Mouse (Mus musculus) liver, postnatal 0 days (tissue): Measurements from ENCODE around the gene Gpr146. TPM values are rescaled to one million over a fixed set of nuclear protein-coding genes. Genes with fewer than 3 reads are reported as not detected.
A peak's percentile ranks its signal among the peaks of the same experiment; 100 is the strongest.

ENCODE experiments used
- ATAC-seq: fragments of 200-750 bp; cut with Nextera tagmentation; 2 replicates; pipeline ENCODE4 v1.8.0; 2017; ENCODE audit warnings: mild to moderate bottlenecking, moderate library complexity
- DNase-seq: peaks from one replicate; pipeline ENCODE4 v3.0.0-alpha.2; 2016
- H3K27ac ChIP-seq: fragments of 300-500 bp; sonication (generic); 2 replicates; pipeline ENCODE4 v1.5.1; 2014; ENCODE audit warnings: antibody characterized with exemption, moderate library complexity, mild to moderate bottlenecking, low read depth
- H3K27me3 ChIP-seq: fragments of 300-500 bp; sonication (generic); 2 replicates; pipeline ENCODE4 v1.6.1; 2014; ENCODE audit warnings: low read length, control low read depth, mixed read lengths; ENCODE audit not compliant: insufficient read depth
- H3K36me3 ChIP-seq: fragments of 300-500 bp; sonication (generic); replicated peaks from 2 replicates; pipeline ENCODE4 v1.6.1; 2014; ENCODE audit warnings: mild to moderate bottlenecking, control low read depth, low read length, moderate library complexity, mixed read lengths; ENCODE audit not compliant: insufficient read depth
- H3K4me1 ChIP-seq: fragments of 300-500 bp; sonication (generic); 2 replicates; pipeline ENCODE4 v1.6.1; 2014; ENCODE audit warnings: antibody characterized with exemption, mild to moderate bottlenecking, control low read depth; ENCODE audit not compliant: insufficient read depth
- H3K4me2 ChIP-seq: fragments of 300-500 bp; sonication (generic); 2 replicates; pipeline ENCODE4 v1.6.1; 2014; ENCODE audit warnings: low read depth, mild to moderate bottlenecking, low read length, moderate library complexity, mixed read lengths
- H3K4me3 ChIP-seq: fragments of 300-500 bp; sonication (generic); 2 replicates; pipeline ENCODE4 v1.5.1; 2014; ENCODE audit warnings: low read depth, low read length
- H3K9ac ChIP-seq: fragments of 300-500 bp; sonication (generic); replicated peaks from 2 replicates; pipeline ENCODE4 v1.6.1; 2014; ENCODE audit warnings: mild to moderate bottlenecking, moderate library complexity
- H3K9me3 ChIP-seq: fragments of 300-500 bp; sonication (generic); 2 replicates; pipeline ENCODE4 v1.6.1; 2016; ENCODE audit warnings: mild to moderate bottlenecking, control low read depth, low read length, mixed read lengths
- CTCF ChIP-seq: sonication (generic); IDR thresholded peaks from 2 replicates; pipeline ENCODE4 v1.5.1; 2016; ENCODE audit warnings: antibody characterized with exemption, low read depth
- EP300 ChIP-seq: IDR thresholded peaks from 2 replicates; pipeline ENCODE4 v1.6.1; 2016; ENCODE audit warnings: antibody characterized with exemption, low read depth, mild to moderate bottlenecking
- WGBS: fragments of 180-500 bp; shearing (Covaris S2); extraction: QIAGEN DNeasy Blood & Tissue Kit; methylation state at CpG from one replicate; pipeline ENCODE4 v1.1.7; 2014; ENCODE audit not compliant: insufficient replicate concordance; 5-methylcytosine and 5-hydroxymethylcytosine counted together
- microRNA counts: library from miRNA; unstranded; fragments of <30 nt; microRNA quantifications from one replicate; lab custom pipeline; 2015
- microRNA-seq: library from miRNA; unstranded; fragments of <30 nt; microRNA quantifications from one replicate; pipeline ENCODE4, GENCODE M21; 2016
- polyA plus RNA-seq: library from polyadenylated mRNA; unstranded; fragments of >200 nt; fragmentation: Nextera tagmentation; extraction: Ambion mirVana; gene quantifications from 2 replicates; pipeline ENCODE4 v1.2.1, GENCODE M21; 2015

Gpr146 gene
- polyA plus RNA-seq, 1 experiment from 2014 or later, result 14.7 TPM

- TF ChIP-seq CTCF (peak; percentile 30), EP300 (no peak)
- H3K9ac ChIP-seq, result no peak overlapping the region
- no peak for DNase-seq
These were observed 67.8 kb downstream of the Gpr146 start for GRCm38 (mm10) chr5:139445258-139445657.

More at GRCm38 (mm10) chr5:139445258-139445657, 67.8 kb downstream of the Gpr146 start:
- H3K4me3 ChIP-seq, result no peak overlapping the region
- H3K4me2 ChIP-seq, result no peak overlapping the region
- H3K4me1 ChIP-seq, result peaks cover 14% of the 10 kb centered on the region
- no peaks in the 10 kb centered on the region for H3K9me3 ChIP-seq
- no peaks in the 10 kb centered on the region for H3K27me3 ChIP-seq
- no peaks in the 10 kb centered on the region for H3K36me3 ChIP-seq
- no peak overlapping the region for H3K27ac ChIP-seq
- WGBS, result 78% methylated on average over 8 of the region's 8 CpGs
- no peak for ATAC-seq

MicroRNA genes within 50 kb of the gene (microRNA counts, 519-probe panel; counts per million panel counts)
- microRNA mmu-miR-339-3p (lab: Ali Mortazavi, UCI) (not detected), microRNA mmu-miR-339-5p (lab: Ali Mortazavi, UCI) (not detected)

Small RNA genes lying within 50 kb of the gene (microRNA-seq; reads per million reads assigned to microRNA genes)
- gene Mir339, result 1,270 reads per million, percentile 75 among the genes with 10 or more reads in this experiment

Other genes starting within 250 kb of the Gpr146 start
- gene Prkar1b, start 227.7 kb upstream of the Gpr146 start, polyA plus RNA-seq, result 0.43 and 0.62 TPM in 2 replicates
- 1.3 and 1.4 TPM in 2 replicates for gene Dnaaf5, start 227.5 kb upstream of the Gpr146 start, polyA plus RNA-seq
- gene Sun1, start 177.1 kb upstream of the Gpr146 start, polyA plus RNA-seq, result 7.9 and 8.6 TPM in 2 replicates
- gene Get4, start 125.4 kb upstream of the Gpr146 start, polyA plus RNA-seq, result 92.7 and 97.5 TPM in 2 replicates
- gene Adap1, start 52.1 kb upstream of the Gpr146 start, polyA plus RNA-seq, result 3.7 and 4.3 TPM in 2 replicates
- 34.4 and 37.1 TPM in 2 replicates for gene Cox19, start 26.3 kb upstream of the Gpr146 start, polyA plus RNA-seq
- gene Cyp2w1, start 25.1 kb upstream of the Gpr146 start, polyA plus RNA-seq, result not detected in 2 replicates
- 1.9 and 2.0 TPM in 2 replicates for gene C130050O18Rik, start 27.6 kb downstream of the Gpr146 start, polyA plus RNA-seq
- 0.09 and 0.11 TPM in 2 replicates for gene Gper1, start 45.5 kb downstream of the Gpr146 start, polyA plus RNA-seq
- gene 3110082I17Rik, start 82.8 kb downstream of the Gpr146 start, polyA plus RNA-seq, result 7.5 and 9.5 TPM in 2 replicates
- 1.8 TPM in 2 replicates for gene Zfand2a, start 106.9 kb downstream of the Gpr146 start, polyA plus RNA-seq
- gene Uncx, start 165.8 kb downstream of the Gpr146 start, polyA plus RNA-seq, result not detected in 2 replicates